Mouse (Mus musculus) gastrocnemius, postnatal 14 days (tissue): Measurements from ENCODE around the gene Cd40lg. TPM values are rescaled to one million over a fixed set of nuclear protein-coding genes. Genes with fewer than 3 reads are reported as not detected.

Experiments
- DNase-seq: peaks from one replicate; pipeline ENCODE4 v3.0.0; 2021; ENCODE audit warnings: mixed read lengths
- intact Hi-C: fragments of 180-260 bp; cut with DNase I; formaldehyde crosslinking; loops from one replicate; pipeline ENCODE4 v1.15.1; 2025; ENCODE audit warnings: low total_unique reads
- total RNA-seq, 2 experiments: library from RNA; stranded (reverse); gene quantifications; 2 replicates each; pipeline ENCODE4 v1.2.3; 2021

The Cd40lg gene
- total RNA-seq, 2 experiments from 2014 or later, result not detected

DNA sequence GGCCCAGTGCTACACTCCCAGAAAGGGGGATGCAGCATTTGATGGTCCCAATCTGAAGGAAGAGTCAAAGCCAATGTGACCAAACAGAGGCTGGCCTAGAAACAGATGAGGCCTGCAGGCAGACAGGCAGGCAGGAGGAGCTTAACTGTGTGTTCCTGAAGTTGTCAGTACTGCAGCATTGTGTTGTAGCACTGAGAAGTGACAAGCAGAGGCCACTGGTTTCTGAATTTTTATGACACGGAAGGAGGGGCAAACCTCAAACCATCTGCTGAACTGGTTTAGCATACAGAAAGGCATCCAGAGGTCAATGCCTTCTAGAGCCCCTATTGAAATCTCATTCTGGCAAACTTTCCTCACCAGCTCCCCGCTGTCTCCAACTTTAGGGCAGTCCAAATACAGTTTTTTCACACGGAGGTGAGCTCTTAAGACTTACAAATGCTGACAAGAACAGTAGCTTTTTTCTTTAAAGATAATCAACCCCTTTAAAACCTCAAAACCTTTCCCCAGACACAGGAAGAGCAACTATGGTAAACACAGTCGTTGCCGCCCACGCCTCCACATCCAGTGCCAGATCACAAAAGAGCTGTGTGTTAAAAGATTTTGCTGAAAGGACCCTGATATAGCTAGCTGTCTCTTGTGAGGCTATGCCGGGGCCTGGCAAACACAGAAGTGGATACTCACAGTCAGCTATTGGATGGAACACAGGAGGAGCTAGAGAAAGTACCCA, 41.5 kb downstream of the Cd40lg start:
- intact Hi-C loops, result no loop called here
- DNase-seq, result no peak

GRCm38 (mm10) chrX:57260744-57261143, 48.8 kb downstream of the Cd40lg start:
- DNase-seq, result no peak
- intact Hi-C loops, result no loop called here

- intact Hi-C loops, result no loop called here
Observed at GRCm38 (mm10) chrX:57263515-57263914, 51.6 kb downstream of the Cd40lg start.

More at GRCm38 (mm10) chrX:57263515-57263914, 51.6 kb downstream of the Cd40lg start:
- DNase-seq, result no peak

Other genes with a start within 250 kb of the Cd40lg start
- not detected for gene Brs3, start 169.1 kb upstream of the Cd40lg start, total RNA-seq
- gene Htatsf1, start 158.6 kb upstream of the Cd40lg start, total RNA-seq, result 10 to 100 TPM; 57.7 to 57.9 TPM
- gene Vgll1, start 124.0 kb upstream of the Cd40lg start, total RNA-seq, result not detected
- 10 to 100 TPM; 70.0 to 71.3 TPM for gene Arhgef6, start 126.6 kb downstream of the Cd40lg start, total RNA-seq
- gene Rbmx, start 180.9 kb downstream of the Cd40lg start, total RNA-seq, result 10 to 100 TPM; 22.2 to 22.7 TPM
- not detected for gene Gm364, start 197.0 kb downstream of the Cd40lg start, total RNA-seq